Mouse (Mus musculus): ENCODE measurements around the gene Pwp2. TPM values are rescaled to one million over a fixed set of nuclear protein-coding genes. Genes with fewer than 3 reads are reported as not detected.

The Pwp2 gene
- polyA plus RNA-seq, 1 experiment: 17.2 TPM

DNA sequence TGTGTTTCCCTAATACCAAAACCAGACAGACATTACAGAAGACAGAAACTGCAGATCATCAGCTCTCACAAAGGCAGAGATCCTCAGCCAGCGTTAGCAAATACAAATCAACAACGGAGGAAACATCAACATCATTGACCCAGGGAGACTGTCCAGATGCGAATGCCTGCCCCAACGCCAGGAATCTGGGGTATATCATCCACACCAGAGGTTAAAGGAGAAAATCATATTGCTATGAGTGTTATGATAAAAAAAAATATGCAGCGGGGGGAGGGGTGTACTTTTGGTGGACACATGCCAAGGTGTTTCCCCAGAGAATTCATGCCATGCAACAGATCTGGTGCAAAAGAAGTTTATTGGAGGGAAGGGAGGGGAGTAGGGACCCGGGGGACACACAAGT is 28.0 kb downstream of the Pwp2 start:
- H3K27me3 ChIP-seq (ENCODE audit: control insufficient read depth, insufficient read depth, low read length): no peaks in the 10 kb centered on the region
- H3K4me3 ChIP-seq (replicated peaks; ENCODE audit: insufficient read depth, low read depth, low read length): no peak overlapping the region
- 65% methylated on average over 6 of the region's 6 CpGs for WGBS
- no peak for DNase-seq
- no peak overlapping the region for H3K27ac ChIP-seq (ENCODE audit: insufficient read depth, low read length)
- peaks cover 3% of the 10 kb centered on the region for H3K4me1 ChIP-seq (ENCODE audit: control insufficient read depth, insufficient read depth, low read length)
- TF ChIP-seq CTCF (IDR thresholded peaks at IDR 0.05; ENCODE audit: borderline replicate concordance, insufficient read depth, low read depth, low read length) (no peak), POLR2A (IDR thresholded peaks at IDR 0.05; ENCODE audit: borderline replicate concordance, insufficient read depth, low read length) (no peak)

DNA sequence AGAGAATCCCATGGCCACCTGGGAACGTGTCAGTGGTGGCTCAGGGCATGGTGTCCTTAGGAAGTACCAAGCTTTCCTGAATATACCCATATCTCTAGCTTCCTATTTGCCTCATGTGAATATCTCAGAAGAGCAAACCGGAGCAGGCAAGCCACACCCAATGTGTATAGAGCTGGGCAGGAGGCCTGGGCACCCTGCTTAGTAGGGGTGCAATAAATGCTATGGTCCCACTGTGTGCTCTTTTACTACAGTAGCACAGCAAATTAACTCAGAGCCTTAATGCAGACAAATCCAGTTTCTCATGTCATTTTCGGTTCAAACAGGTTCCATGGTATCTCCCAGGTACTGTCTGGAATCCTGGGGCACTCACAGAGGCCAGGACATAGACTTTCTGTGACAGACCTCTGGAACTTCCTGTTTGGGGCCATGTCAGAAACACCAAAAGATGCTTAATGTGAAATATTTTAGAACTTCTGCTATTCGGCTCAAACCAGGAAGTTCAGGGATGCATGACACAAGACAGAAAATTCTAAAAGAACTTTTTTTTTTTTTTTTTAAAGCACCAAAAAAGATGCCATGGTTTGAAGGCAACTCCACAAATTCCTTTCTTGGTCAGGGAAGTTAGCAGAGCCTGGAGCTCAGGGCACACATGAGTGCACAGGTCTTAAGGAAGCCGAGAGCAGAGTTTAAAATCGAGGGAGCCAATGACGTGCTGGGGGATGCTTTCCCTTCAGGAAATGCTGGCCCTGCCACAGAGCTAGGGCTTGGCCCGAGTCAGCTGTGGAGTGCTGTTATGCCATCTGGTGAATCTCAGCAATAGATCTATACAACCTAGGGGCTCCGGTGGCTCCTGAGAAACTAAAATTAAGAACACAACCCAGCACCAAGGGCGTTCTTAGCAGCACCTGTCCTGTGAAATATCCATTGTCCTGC is 35.8 kb downstream of the Pwp2 start:
- H3K4me1 ChIP-seq (ENCODE audit: control insufficient read depth, insufficient read depth, low read length): peaks cover 7% of the 10 kb centered on the region; the same call in 1 of the 2 replicates
- DNase-seq: no peak
- H3K27me3 ChIP-seq (ENCODE audit: control insufficient read depth, insufficient read depth, low read length): no peaks in the 10 kb centered on the region
- TF ChIP-seq POLR2A (IDR thresholded peaks at IDR 0.05; ENCODE audit: borderline replicate concordance, insufficient read depth, low read length) (no peak), CTCF (IDR thresholded peaks at IDR 0.05; ENCODE audit: borderline replicate concordance, insufficient read depth, low read depth, low read length) (no peak)
- H3K4me3 ChIP-seq (replicated peaks; ENCODE audit: insufficient read depth, low read depth, low read length): no peak overlapping the region
- no peak overlapping the region for H3K27ac ChIP-seq (ENCODE audit: insufficient read depth, low read length)
- 41% methylated on average over 10 of the region's 10 CpGs for WGBS

DNA sequence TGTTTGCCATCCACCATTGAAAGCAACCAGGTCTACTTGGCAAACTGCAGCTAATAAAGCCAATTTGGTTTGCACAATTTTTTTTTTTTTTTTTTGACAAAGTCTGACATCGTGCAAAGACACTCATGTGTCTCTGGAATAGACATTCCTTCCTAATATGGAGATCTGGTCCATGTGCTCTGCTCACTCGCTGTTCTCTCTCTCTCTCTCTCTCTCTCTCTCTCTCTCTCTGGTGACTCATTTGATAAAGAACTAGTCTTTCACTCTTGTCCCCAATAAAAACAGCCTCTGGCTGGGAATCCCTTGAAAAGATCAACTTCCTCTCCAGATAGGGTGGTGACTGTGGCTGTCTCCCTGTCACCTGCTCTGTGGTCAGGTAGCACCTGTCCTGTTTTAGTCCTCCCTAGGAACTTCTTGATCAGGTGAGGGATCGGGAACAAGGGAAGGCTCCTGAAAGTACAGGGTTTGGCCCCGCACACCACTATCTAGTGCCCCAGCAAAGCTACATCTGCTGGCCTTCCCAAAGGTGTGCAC is 37.0 kb downstream of the Pwp2 start:
- WGBS: 83% methylated on average over 4 of the region's 4 CpGs
- H3K27ac ChIP-seq (ENCODE audit: insufficient read depth, low read length): no peak overlapping the region
- H3K27me3 ChIP-seq (ENCODE audit: control insufficient read depth, insufficient read depth, low read length): no peaks in the 10 kb centered on the region
- no peak for TF ChIP-seq POLR2A (IDR thresholded peaks at IDR 0.05; ENCODE audit: borderline replicate concordance, insufficient read depth, low read length)
- TF ChIP-seq CTCF (IDR thresholded peaks at IDR 0.05; ENCODE audit: borderline replicate concordance, insufficient read depth, low read depth, low read length): no peak
- no peak overlapping the region for H3K4me3 ChIP-seq (replicated peaks; ENCODE audit: insufficient read depth, low read depth, low read length)
- H3K4me1 ChIP-seq (ENCODE audit: control insufficient read depth, insufficient read depth, low read length): peaks cover 7% of the 10 kb centered on the region; the same call in 1 of the 2 replicates
- DNase-seq: no peak

DNA sequence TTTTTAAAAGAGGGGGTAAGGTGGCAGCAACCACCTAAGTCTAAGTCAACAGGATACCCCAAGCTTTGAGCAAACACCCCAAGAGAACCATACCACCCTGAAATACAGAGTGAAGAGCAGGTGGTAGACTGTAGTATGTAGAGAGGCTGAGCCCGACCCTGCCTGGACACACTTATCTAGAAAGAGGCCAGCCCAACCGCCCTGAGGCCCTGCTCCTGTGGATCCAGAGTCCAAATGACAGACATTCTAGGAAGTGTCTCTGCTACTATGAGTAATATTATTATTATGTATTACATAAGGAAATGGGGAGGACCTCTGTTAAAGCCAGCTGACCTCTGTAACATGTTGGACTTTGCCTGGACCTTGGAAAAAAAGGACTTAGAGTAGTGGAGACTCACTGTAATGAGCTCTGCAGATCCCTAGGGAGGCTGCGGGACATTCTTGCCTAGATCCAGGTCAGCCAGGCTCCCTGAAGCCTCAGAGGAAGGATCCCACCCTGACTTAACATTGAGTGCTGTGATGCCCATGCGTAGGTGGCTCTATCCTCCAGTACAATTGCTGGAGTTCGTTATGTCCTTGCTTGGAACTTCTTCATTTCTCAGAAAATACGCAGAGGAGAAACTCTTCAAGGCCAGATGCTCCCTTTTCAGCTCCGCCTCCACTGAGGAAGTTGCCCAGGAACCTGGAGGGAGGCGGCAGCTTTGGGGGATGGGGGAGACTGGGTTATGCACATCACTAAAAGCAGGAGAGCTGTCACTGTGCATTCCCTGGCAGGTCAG is 41.0 kb downstream of the Pwp2 start:
- H3K4me3 ChIP-seq (replicated peaks; ENCODE audit: insufficient read depth, low read depth, low read length): no peak overlapping the region
- no peaks in the 10 kb centered on the region; the same call in 1 of the 2 replicates for H3K4me1 ChIP-seq (ENCODE audit: control insufficient read depth, insufficient read depth, low read length)
- no peak for DNase-seq
- TF ChIP-seq CTCF (IDR thresholded peaks at IDR 0.05; ENCODE audit: borderline replicate concordance, insufficient read depth, low read depth, low read length): no peak
- TF ChIP-seq POLR2A (IDR thresholded peaks at IDR 0.05; ENCODE audit: borderline replicate concordance, insufficient read depth, low read length): no peak
- H3K27ac ChIP-seq (ENCODE audit: insufficient read depth, low read length): no peak overlapping the region
- WGBS: 50% methylated on average over 8 of the region's 8 CpGs
- H3K27me3 ChIP-seq (ENCODE audit: control insufficient read depth, insufficient read depth, low read length): no peaks in the 10 kb centered on the region

DNA sequence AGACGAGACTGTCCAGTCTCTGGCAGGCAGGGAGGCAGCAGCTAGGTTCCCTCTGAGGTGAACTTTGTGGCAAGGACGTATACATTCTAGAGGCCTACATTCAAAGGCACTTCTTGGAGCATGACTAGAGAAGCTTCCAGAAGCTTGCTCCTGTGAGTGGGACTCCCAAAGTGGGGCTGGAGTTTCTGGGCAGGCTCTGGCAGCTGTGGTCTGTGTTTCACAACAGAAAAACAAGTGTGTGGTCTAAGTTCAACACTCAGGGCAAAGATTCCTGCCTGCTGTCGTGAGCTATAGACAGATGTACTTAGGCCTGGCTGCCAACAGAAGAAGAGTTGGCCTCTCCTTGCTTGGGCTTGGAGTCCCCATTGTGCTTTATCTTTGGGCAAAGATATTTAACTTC is 44.1 kb downstream of the Pwp2 start:
- TF ChIP-seq POLR2A (IDR thresholded peaks at IDR 0.05; ENCODE audit: borderline replicate concordance, insufficient read depth, low read length) (no peak), CTCF (IDR thresholded peaks at IDR 0.05; ENCODE audit: borderline replicate concordance, insufficient read depth, low read depth, low read length) (no peak)
- Histone ChIP-seq H3K4me1 (ENCODE audit: control insufficient read depth, insufficient read depth, low read length) (no peaks in the 10 kb centered on the region; the same call in 1 of the 2 replicates), H3K4me3 (replicated peaks; ENCODE audit: insufficient read depth, low read depth, low read length) (no peak overlapping the region), H3K27ac (ENCODE audit: insufficient read depth, low read length) (no peak overlapping the region), H3K27me3 (ENCODE audit: control insufficient read depth, insufficient read depth, low read length) (no peaks in the 10 kb centered on the region)
- WGBS: 43% methylated on average over 3 of the region's 3 CpGs
- no peak for DNase-seq

DNA sequence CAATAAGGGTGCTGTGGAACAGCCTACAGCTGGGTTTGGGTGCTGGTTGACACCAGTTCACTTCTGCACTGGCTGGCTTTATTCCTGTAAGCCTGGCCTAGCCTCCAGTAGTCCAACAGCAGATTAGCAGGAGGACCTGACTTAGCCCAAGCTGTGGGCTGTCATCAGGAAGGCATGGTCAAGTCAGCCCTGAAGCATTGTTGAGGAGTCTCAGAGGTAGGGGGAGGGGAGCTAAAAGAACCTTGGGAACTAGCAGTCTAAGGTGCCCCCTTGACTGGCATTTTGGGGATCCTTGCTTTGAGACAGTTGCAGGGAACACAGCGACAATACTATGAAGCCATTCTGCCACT is 44.7 kb downstream of the Pwp2 start:
- Histone ChIP-seq H3K27me3 (ENCODE audit: control insufficient read depth, insufficient read depth, low read length) (no peaks in the 10 kb centered on the region), H3K4me3 (replicated peaks; ENCODE audit: insufficient read depth, low read depth, low read length) (no peak overlapping the region), H3K4me1 (ENCODE audit: control insufficient read depth, insufficient read depth, low read length) (no peaks in the 10 kb centered on the region; the same call in 1 of the 2 replicates), H3K27ac (ENCODE audit: insufficient read depth, low read length) (no peak overlapping the region)
- 97% methylated on average over 1 of the region's 1 CpGs for WGBS
- DNase-seq: no peak
- no peak for TF ChIP-seq CTCF (IDR thresholded peaks at IDR 0.05; ENCODE audit: borderline replicate concordance, insufficient read depth, low read depth, low read length)
- no peak for TF ChIP-seq POLR2A (IDR thresholded peaks at IDR 0.05; ENCODE audit: borderline replicate concordance, insufficient read depth, low read length)

DNA sequence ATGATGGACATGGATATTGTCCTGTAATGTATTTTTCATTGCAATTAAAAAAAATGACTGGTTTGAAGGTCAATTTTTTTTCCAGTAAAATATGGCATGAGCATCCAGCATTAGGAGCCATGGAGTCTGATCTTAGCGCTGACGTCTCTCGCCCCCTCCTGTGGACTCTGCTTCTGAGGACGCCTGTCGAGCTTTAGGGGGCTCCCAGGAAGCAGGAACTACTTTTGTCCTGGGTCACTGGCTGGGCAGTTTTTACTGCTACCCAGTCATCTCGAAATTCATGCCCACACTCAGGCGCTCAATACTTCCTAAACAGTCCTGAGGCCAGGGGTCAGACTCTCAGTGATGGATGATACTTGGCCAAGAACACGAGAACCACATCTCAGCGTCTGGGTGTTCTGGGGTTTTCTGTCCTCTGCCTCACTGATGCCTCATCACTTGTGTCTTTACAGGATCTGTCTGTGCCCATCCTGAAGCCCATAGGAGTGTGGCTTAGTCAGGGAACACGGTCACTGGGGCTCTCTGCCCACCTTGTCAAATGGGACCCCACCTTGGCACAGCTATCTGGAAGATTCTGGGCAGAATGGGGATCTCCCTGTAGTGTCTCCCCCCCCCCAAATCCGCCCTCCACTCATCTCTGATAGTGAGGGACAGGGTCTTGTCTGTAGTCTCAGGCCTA is 45.2 kb downstream of the Pwp2 start:
- no peak for TF ChIP-seq POLR2A (IDR thresholded peaks at IDR 0.05; ENCODE audit: borderline replicate concordance, insufficient read depth, low read length)
- no peak for TF ChIP-seq CTCF (IDR thresholded peaks at IDR 0.05; ENCODE audit: borderline replicate concordance, insufficient read depth, low read depth, low read length)
- Histone ChIP-seq H3K27ac (ENCODE audit: insufficient read depth, low read length) (no peak overlapping the region), H3K4me1 (ENCODE audit: control insufficient read depth, insufficient read depth, low read length) (no peaks in the 10 kb centered on the region; the same call in 1 of the 2 replicates), H3K4me3 (replicated peaks; ENCODE audit: insufficient read depth, low read depth, low read length) (no peak overlapping the region), H3K27me3 (ENCODE audit: control insufficient read depth, insufficient read depth, low read length) (no peaks in the 10 kb centered on the region)
- no peak for DNase-seq
- 75% methylated on average over 11 of the region's 11 CpGs for WGBS

All from cerebellum, adult 2 months (tissue).